Comparison of ENCODE assay signal across 16 mouse cellular contexts in genomic region chr9:73962471-73962870, GRCm38 (mm10). TPM values are rescaled to one million over a fixed set of nuclear protein-coding genes. Genes with fewer than 3 reads are reported as not detected.
DNase-seq lines count a peak whose midpoint lies in the region; ATAC-seq and TF ChIP-seq lines count a peak whose summit lies in the region.
"Had no signal": no experiment of that assay in that cellular context is flagged by ENCODE, and none has a peak within 500 bp of the region (broad histone marks: within the 10 kb centered on the region; RNA-seq: fewer than 3 reads in every experiment).

No protein-coding gene starts in this region.

- no peak for TF ChIP-seq CTCF in cerebellum, adult 2 months (IDR thresholded peaks at IDR 0.05; ENCODE audit: borderline replicate concordance, insufficient read depth, low read depth, low read length)

- no peaks in the 10 kb centered on the region for H3K27me3 ChIP-seq in cerebellum, adult 2 months (ENCODE audit: control insufficient read depth, insufficient read depth, low read length)
- H3K27me3 ChIP-seq: embryonic facial prominence, embryonic 12.5 days; forebrain, embryonic 15.5 days had no signal

- no peak for TF ChIP-seq POLR2A in cerebellum, adult 2 months (IDR thresholded peaks at IDR 0.05; ENCODE audit: borderline replicate concordance, insufficient read depth, low read length)

- DNase-seq in cerebellum, adult 2 months = peak; percentile 59 to 63
- DNase-seq in cerebellum, adult 9-11 months = peak; percentile 43
- no peak for DNase-seq in cerebellum, postnatal 10 days
- DNase-seq in cerebellum, postnatal 36 days = peak; percentile 16 to 41
- DNase-seq in cerebellum, postnatal 14 days = no peak
- no peak for DNase-seq in kidney, postnatal 10 days
- DNase-seq: adrenal gland, adult 2 months; adrenal gland, postnatal 10 days; adrenal gland, postnatal 25 days; cerebellum, adult 11-12 months; forebrain, postnatal 0 days had no signal

- peak overlapping the region; percentile 1 for H3K4me3 ChIP-seq in cerebellum, adult 2 months (replicated peaks; ENCODE audit: insufficient read depth, low read depth, low read length)
- H3K4me3 ChIP-seq: embryonic facial prominence, embryonic 10.5 days; embryonic facial prominence, embryonic 12.5 days; forebrain, embryonic 13.5 days; forebrain, embryonic 15.5 days had no signal

- WGBS in cerebellum, adult 2 months = 17% methylated on average over 6 of the region's 6 CpGs

- no peak for ATAC-seq in cerebellum, adult (ENCODE audit: insufficient number of reproducible peaks, low FRiP score, low TSS enrichment)
- ATAC-seq: forebrain, embryonic 13.5 days; forebrain, embryonic 15.5 days; forebrain, postnatal 0 days had no signal

- H3K27ac ChIP-seq in cerebellum, adult 2 months (ENCODE audit: insufficient read depth, low read length) = peak overlapping the region; percentile 77
- H3K27ac ChIP-seq: embryonic facial prominence, embryonic 10.5 days; embryonic facial prominence, embryonic 12.5 days; forebrain, embryonic 13.5 days; forebrain, embryonic 15.5 days had no signal

- peaks cover 6% of the 10 kb centered on the region; the same call in 1 of the 2 replicates for H3K4me1 ChIP-seq in cerebellum, adult 2 months (ENCODE audit: control insufficient read depth, insufficient read depth, low read length)
- H3K4me1 ChIP-seq: embryonic facial prominence, embryonic 10.5 days; embryonic facial prominence, embryonic 12.5 days; forebrain, embryonic 13.5 days; forebrain, embryonic 15.5 days had no signal

RNA-seq across cellular contexts. Expression of gene Unc13c, which starts 6.3 kb away (rescaled TPM):
- 41.2 TPM in 2 replicates for polyA plus RNA-seq in cerebellum, adult 2 months (2012; rRNA removed)

Comparison
In these comparisons a context has a peak if more than half of its experiments do, and no peak if none do; other contexts are left out.
1. DNase-seq: peak in cerebellum, adult 2 months (2 of 2), cerebellum, adult 9-11 months (single experiment) and cerebellum, postnatal 36 days (2 of 2); none in cerebellum, postnatal 10 days (0 of 2), cerebellum, postnatal 14 days (0 of 2) and kidney, postnatal 10 days (single experiment).